Mouse (Mus musculus) bone marrow, adult 2 months (tissue): Measurements from ENCODE around the gene Alyref.

Experiments used
- CTCF ChIP-seq: fragments of 200-500 bp; IDR thresholded peaks from 2 replicates; pipeline ENCODE4 v1.5.1; 2011; ENCODE audit warnings: low read length, control low read depth; ENCODE audit not compliant: control insufficient read depth, insufficient read depth
- POLR2A ChIP-seq: fragments of 200-500 bp; IDR thresholded peaks from 2 replicates; pipeline ENCODE4 v1.6.1; 2011; ENCODE audit warnings: low read depth, mild to moderate bottlenecking, control low read depth, low read length, borderline replicate concordance; ENCODE audit not compliant: control insufficient read depth

- no peak for TF ChIP-seq CTCF
- no peak for TF ChIP-seq POLR2A
Measured at GRCm38 (mm10) chr11:120560952-120561728, 37.0 kb downstream of the Alyref start.
